Mouse (Mus musculus) liver, adult 2 months (tissue): ENCODE results near the gene Pak4. TPM values are rescaled to one million over a fixed set of nuclear protein-coding genes. Genes with fewer than 3 reads are reported as not detected.

Experiments used
- DNase-seq: peaks from one replicate; pipeline ENCODE4 v3.0.0-alpha.2; 2011; ENCODE audit warnings: low read depth, low spot score; ENCODE audit errors: extremely low read depth
- H3K27ac ChIP-seq: fragments of 200-500 bp; replicated peaks from 2 replicates; pipeline ENCODE4 v1.5.1; 2012; ENCODE audit warnings: low read depth, mild to moderate bottlenecking, control low read depth, inconsistent platforms, low read length; ENCODE audit not compliant: insufficient read depth
- H3K27me3 ChIP-seq: fragments of 200-500 bp; 2 replicates; pipeline ENCODE4 v1.6.1; 2012; ENCODE audit warnings: mild to moderate bottlenecking, moderate library complexity, low read length, inconsistent platforms; ENCODE audit not compliant: control insufficient read depth, insufficient read depth
- H3K36me3 ChIP-seq: fragments of 200-500 bp; 2 replicates; pipeline ENCODE4 v1.6.1; 2012; ENCODE audit warnings: low read length, inconsistent platforms; ENCODE audit not compliant: control insufficient read depth, insufficient read depth
- H3K4me1 ChIP-seq: fragments of 200-500 bp; 2 replicates; pipeline ENCODE4 v1.6.1; 2011; ENCODE audit warnings: low read length; ENCODE audit not compliant: control insufficient read depth, insufficient read depth
- H3K4me3 ChIP-seq: fragments of 200-500 bp; 2 replicates; pipeline ENCODE4 v1.5.1; 2011; ENCODE audit warnings: low read depth, mild to moderate bottlenecking, control low read depth, low read length, moderate library complexity; ENCODE audit not compliant: insufficient read depth
- H3K79me2 ChIP-seq: fragments of 200-500 bp; 2 replicates; pipeline ENCODE4 v1.6.1; 2012; ENCODE audit warnings: inconsistent platforms, mild to moderate bottlenecking, low read length, moderate library complexity; ENCODE audit not compliant: control insufficient read depth, insufficient read depth
- H3K9ac ChIP-seq: fragments of 200-500 bp; 2 replicates; pipeline ENCODE4 v1.6.1; 2012; ENCODE audit warnings: low read depth, mild to moderate bottlenecking, control low read depth, inconsistent platforms, low read length
- CTCF ChIP-seq: fragments of 200-500 bp; IDR thresholded peaks from 2 replicates; pipeline ENCODE4 v1.5.1; 2011; ENCODE audit warnings: low read depth, low read length, control low read depth
- POLR2A ChIP-seq: fragments of 200-500 bp; IDR thresholded peaks from 2 replicates; pipeline ENCODE4 v1.6.1; 2011; ENCODE audit warnings: low read length, control low read depth; ENCODE audit not compliant: insufficient read depth; ENCODE audit errors: extremely low read depth
- WGBS: fragments of 180-500 bp; shearing (Covaris S2); methylation state at CpG from one replicate; pipeline ENCODE4 v1.1.7; 2018; 5-methylcytosine and 5-hydroxymethylcytosine counted together
- polyA plus RNA-seq: library from polyadenylated mRNA; depleted of rRNA; stranded (reverse); fragments of >200 nt; gene quantifications from 2 replicates; pipeline ENCODE4 v1.2.3, GENCODE M21; 2012
- total RNA-seq: library from RNA; depleted of rRNA; stranded (reverse); fragments of >200 nt; gene quantifications from 2 replicates; pipeline ENCODE4 v1.2.3, GENCODE M21; 2014

Gene Pak4
- total and polyA plus RNA-seq, 2 experiments = 4.0 to 14.9 TPM

DNA sequence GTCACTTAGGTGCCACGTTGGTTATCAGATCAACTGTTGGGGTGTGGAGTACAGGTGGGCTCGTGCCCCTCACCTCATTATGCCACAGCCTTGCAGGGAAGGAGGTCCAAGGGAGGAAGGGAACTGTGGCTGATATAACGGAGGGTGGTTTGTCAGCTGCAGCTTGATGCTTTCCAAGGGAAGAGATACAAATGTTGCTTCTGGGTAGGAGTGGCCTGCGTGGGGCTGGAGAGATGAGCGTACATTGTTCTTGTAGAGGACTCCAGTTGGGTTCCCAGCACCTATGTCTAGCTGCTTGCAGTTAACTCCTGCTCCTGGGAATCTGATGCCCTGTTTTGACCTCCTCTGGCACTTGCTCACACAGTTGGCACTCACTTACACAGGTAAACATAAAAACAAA lies 5.2 kb upstream of the Pak4 start:
- Histone ChIP-seq H3K79me2 (no peaks in the 10 kb centered on the region), H3K4me1 (no peaks in the 10 kb centered on the region), H3K27ac (no peak overlapping the region), H3K27me3 (no peaks in the 10 kb centered on the region), H3K36me3 (no peaks in the 10 kb centered on the region), H3K9ac (no peak overlapping the region), H3K4me3 (no peak overlapping the region)
- TF ChIP-seq POLR2A (no peak), CTCF (no peak)
- 80% methylated on average over 5 of the region's 5 CpGs for WGBS
- DNase-seq = no peak

GRCm38 (mm10) chr7:28601668-28602067 lies 3.7 kb upstream of the Pak4 start:
- no peak overlapping the region for H3K9ac ChIP-seq
- TF ChIP-seq POLR2A (no peak), CTCF (peak; percentile 49)
- no peak overlapping the region for H3K27ac ChIP-seq
- H3K36me3 ChIP-seq = no peaks in the 10 kb centered on the region
- WGBS = 32% methylated on average over 7 of the region's 7 CpGs
- DNase-seq = peak; percentile 26
- peaks cover 4% of the 10 kb centered on the region for H3K4me1 ChIP-seq
- no peaks in the 10 kb centered on the region for H3K79me2 ChIP-seq
- H3K27me3 ChIP-seq = no peaks in the 10 kb centered on the region
- H3K4me3 ChIP-seq = no peak overlapping the region

DNA sequence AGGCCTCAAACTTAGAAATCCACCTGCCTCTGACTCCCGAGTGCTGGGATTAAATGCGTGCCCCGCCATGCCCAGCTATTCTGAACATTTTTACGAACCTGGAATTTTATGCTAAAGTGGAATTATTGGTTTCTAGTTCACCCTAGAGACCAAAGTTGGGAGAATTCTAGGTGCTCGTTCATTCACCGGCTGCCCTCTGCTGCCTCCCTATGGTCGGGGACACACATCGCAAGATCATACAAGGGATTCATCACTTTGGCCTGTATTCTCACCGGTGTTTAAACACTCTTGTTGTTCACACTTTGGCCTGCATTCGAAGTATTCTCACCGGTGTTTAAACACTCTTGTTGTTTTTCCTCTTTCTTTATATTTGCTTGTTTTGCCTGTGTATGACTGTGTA lies 3.0 kb upstream of the Pak4 start:
- DNase-seq = peak; percentile 50
- TF ChIP-seq CTCF = peak; percentile 96
- no peak for TF ChIP-seq POLR2A
- H3K4me1 ChIP-seq = peaks cover 10% of the 10 kb centered on the region
- H3K27ac ChIP-seq = no peak overlapping the region
- no peaks in the 10 kb centered on the region for H3K36me3 ChIP-seq
- peaks cover 3% of the 10 kb centered on the region; the same call in 1 of the 2 replicates for H3K79me2 ChIP-seq
- no peaks in the 10 kb centered on the region for H3K27me3 ChIP-seq
- WGBS = 3% methylated on average over 11 of the region's 11 CpGs
- H3K4me3 ChIP-seq = no peak overlapping the region
- no peak overlapping the region for H3K9ac ChIP-seq

DNA sequence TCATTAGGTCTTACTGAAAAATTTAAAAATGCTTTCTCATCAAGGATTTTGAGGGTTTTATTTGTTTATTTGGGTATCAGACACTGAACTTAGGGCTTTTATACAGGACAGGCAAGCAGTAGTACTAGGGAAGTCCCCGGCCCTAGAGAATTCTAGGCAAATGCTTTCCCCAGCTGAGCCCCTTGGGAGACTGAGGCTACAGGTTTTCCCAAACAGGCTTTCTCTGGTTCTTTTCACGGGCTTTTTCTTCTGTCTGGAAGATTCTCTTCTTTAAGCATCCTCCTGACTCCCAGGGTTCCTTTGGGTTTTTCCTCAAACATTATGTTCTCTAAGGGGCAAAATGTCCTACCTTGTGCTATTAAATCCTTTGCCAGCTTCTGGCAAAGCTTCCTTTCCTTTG lies 966 bp upstream of the Pak4 start:
- 80% methylated on average over 2 of the region's 2 CpGs for WGBS
- H3K4me1 ChIP-seq = peaks cover 15% of the 10 kb centered on the region
- H3K9ac ChIP-seq = no peak overlapping the region
- H3K36me3 ChIP-seq = no peaks in the 10 kb centered on the region
- no peaks in the 10 kb centered on the region for H3K27me3 ChIP-seq
- H3K79me2 ChIP-seq = peaks cover 22% of the 10 kb centered on the region
- no peak overlapping the region for H3K4me3 ChIP-seq
- H3K27ac ChIP-seq = no peak overlapping the region
- TF ChIP-seq POLR2A = no peak
- no peak for TF ChIP-seq CTCF
- DNase-seq = no peak

GRCm38 (mm10) chr7:28597277-28597570 lies 761 bp downstream of the Pak4 start:
- peak overlapping the region; percentile 88; the same call in 1 of the 2 replicates for H3K4me3 ChIP-seq
- H3K27me3 ChIP-seq = no peaks in the 10 kb centered on the region
- TF ChIP-seq CTCF (no peak), POLR2A (no peak)
- H3K27ac ChIP-seq = peak overlapping the region; percentile 60
- H3K4me1 ChIP-seq = peaks cover 20% of the 10 kb centered on the region
- H3K36me3 ChIP-seq = no peaks in the 10 kb centered on the region
- peak overlapping the region; percentile 90 for H3K9ac ChIP-seq
- peaks cover 39% of the 10 kb centered on the region for H3K79me2 ChIP-seq
- 12% methylated on average over 9 of the region's 9 CpGs for WGBS
- DNase-seq = no peak

GRCm38 (mm10) chr7:28596436-28597276 lies 1.3 kb downstream of the Pak4 start:
- peak overlapping the region; percentile 88; the same call in 1 of the 2 replicates for H3K4me3 ChIP-seq
- H3K9ac ChIP-seq = peak overlapping the region; percentile 12
- H3K27me3 ChIP-seq = no peaks in the 10 kb centered on the region
- H3K79me2 ChIP-seq = peaks cover 43% of the 10 kb centered on the region
- H3K27ac ChIP-seq = peak overlapping the region; percentile 60
- DNase-seq = peak; percentile 82
- H3K4me1 ChIP-seq = peaks cover 23% of the 10 kb centered on the region
- 36% methylated on average over 20 of the region's 20 CpGs for WGBS
- TF ChIP-seq CTCF (no peak), POLR2A (no peak)
- H3K36me3 ChIP-seq = no peaks in the 10 kb centered on the region
